Mouse (Mus musculus) mouse embryonic stem cell (cell line): Measurements from ENCODE around the gene Ak4.
"Not testable (repeated sequence)": the region's sequence is repeated elsewhere in the genome, so short reads cannot be mapped to it uniquely, and the experiment has no call there.

Experiments used
- in situ Hi-C, 2 experiments: fragments of 300-500 bp; cut with MboI; formaldehyde crosslinking; loops; 1 replicate in 1 of 2; 3 replicates in 1 of 2; pipeline ENCODE4 v1.14.3; 2019 to 2020; ENCODE audit warnings: low sequenced_read_pairs in 2 of 2, low pct_unique_long_range_greater_than_20kb in 1 of 2, mixed read lengths in 1 of 2; ENCODE audit not compliant: unreplicated experiment in 1 of 2

The Ak4 gene

DNA sequence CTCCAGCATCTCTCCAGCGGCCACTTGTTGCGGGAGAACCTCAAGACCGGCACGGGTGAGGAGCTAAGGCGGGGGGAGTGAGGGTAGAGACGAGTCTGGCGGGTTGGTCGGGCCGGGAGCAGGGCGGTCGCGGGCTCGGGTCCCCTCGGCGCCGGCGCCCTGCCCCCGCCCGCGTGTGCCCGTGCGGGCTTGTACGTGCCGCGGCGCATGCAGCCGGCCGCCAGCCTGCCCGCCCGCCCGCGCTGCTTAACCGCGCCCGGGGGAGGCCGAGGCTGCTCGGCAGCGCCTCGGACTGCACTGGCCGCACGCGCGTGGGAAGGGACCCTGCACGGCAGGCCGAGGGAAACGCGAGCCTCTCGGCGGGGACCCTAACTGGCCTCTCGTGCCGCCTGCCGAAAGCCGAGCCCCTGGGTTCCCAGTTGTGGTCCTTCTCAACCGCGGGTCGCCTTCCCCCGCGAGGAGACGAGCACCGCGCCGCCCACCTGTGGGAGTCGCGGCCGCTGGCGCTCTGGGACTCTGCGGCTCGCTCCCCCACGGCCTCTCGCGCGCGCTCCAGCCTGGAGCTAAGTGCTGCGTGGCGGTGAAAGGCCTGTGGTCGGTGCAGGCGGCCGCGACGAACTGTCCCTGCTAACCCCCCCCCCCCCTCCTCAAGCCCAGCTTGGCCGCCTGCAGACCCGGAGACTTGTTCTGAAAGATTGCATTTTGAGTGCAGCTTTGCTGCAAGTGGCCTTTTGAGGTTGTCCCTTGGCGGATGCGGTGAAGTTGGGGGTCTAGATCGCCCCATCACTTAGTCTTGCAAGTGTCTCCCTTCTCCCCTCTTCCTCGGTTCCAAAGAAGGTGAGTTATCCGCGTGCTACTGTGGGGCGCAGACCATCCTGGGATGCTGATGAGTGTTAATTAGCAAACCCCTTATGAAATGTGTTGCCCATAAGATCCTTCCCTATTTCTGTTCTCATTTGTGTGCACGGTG, 1.1 kb downstream of the Ak4 start:
- in situ Hi-C loops: no loop called here

DNA sequence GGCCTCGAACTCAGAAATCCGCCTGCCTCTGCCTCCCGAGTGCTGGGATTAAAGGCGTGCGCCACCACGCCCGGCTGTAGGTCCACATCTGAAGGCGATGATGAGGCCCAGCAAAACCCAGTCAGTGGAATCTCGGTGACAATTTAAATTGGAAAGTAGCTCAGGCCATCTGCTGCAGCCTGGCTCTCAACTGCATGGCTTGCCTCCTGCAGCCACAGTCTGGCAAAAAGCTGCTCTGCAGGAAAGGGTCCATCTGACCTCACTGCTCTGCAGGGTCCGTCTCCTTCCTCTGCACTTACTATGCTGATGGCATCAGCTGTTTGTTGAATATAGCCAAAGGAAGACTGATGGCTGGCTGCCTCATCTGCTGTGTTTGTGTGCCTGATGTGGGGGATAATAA, 3.9 kb downstream of the Ak4 start:
- in situ Hi-C loops: no loop called here

DNA sequence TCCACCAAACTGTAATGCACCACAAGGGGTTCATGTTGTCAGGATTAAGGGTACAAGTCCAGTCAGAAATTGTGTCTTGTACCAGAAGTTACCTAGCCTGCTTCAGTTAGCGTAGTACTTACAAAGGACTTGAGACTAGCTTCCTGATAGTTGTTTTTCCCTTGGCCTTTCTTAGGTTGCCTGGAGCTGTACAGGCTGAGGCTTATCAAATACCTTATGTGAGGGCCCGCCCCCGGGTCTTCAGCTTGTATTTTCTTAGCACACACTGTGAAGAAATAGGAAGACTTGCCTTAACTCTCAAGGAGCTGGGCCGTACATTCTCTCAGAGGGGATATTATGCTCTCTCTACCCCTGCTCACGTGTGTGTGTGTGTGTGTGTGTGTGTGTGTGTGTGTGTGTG, 4.5 kb downstream of the Ak4 start:
- in situ Hi-C loops: no loop called here

DNA sequence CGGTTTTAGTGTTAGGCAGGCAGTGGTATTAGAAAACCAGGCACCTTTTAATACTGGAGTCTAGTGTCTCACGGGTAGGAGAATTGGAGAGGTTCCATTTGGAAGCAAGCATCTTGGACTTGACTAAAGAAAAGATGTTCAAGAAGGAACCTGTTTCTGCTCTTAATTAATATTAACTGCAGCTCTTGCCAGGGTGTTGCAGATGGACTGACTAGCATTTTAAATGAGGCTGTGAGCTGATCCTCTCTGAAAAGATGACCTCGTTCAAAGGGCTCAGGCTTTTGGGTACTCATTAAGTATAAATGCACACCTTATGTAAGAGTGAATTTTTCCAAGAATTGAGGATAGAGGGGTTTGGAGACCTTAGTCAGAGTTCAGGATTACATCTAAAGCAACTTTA, 5.4 kb downstream of the Ak4 start:
- in situ Hi-C loops: no loop called here

DNA sequence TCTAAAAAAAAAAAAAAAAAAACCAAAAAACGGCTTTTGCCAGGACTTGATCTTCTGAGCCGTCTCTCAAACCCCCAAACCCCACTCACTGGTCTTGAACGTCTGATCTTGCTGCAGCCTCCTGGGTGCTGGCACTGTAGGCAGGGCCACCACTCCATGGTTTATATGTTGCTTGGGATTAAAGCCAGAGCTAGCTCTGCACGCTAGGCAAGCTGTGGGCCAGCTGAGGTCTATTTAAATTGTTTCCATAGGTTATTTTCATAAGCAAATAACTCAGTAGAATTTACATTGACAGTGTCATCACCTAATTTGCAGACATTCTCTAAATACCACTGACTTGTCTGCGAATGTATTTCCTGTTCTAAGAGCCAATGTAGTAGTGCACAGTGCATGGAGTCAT, 6.0 kb downstream of the Ak4 start:
- in situ Hi-C loops: no loop called here

DNA sequence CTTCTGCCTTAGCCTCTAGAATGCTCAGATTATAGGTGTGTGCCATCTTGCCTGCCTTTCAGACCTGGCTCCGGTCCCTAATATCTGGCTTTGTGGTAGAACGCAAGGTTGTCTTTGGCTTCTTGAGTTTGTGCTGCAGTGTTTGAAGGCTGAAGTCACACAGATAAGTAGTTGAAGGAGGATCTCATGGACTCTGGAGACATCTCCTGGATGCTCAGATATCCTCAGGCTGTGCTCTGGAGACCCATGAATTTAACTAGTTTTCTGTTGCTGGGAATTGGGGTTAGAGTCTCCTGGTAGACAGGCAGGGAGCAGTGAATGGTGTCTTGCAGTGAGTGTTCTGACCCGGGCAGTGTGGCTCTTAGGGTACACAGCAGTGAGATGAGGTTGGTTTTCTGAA, 6.6 kb downstream of the Ak4 start:
- in situ Hi-C loops: no loop called here

DNA sequence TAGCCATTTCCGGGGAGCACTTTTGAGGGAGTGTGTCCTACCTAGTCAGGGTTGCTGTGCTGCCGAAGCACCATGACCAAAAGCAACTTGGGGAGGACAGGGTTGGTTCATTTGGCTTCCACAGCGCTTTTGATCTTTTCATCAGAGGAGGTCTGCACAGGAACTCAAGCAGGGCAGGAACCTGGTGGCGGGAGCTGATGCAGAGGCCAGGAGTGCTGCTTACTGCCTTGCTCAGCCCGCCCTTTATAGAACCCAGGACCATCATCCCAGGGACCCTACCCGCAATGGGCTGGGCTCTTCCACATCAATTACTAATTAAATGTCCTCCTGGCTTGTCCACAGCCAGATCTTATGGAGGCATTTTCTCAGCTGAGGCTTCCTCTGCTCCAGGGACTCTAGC, 7.5 kb downstream of the Ak4 start:
- in situ Hi-C loops: no loop called here

DNA sequence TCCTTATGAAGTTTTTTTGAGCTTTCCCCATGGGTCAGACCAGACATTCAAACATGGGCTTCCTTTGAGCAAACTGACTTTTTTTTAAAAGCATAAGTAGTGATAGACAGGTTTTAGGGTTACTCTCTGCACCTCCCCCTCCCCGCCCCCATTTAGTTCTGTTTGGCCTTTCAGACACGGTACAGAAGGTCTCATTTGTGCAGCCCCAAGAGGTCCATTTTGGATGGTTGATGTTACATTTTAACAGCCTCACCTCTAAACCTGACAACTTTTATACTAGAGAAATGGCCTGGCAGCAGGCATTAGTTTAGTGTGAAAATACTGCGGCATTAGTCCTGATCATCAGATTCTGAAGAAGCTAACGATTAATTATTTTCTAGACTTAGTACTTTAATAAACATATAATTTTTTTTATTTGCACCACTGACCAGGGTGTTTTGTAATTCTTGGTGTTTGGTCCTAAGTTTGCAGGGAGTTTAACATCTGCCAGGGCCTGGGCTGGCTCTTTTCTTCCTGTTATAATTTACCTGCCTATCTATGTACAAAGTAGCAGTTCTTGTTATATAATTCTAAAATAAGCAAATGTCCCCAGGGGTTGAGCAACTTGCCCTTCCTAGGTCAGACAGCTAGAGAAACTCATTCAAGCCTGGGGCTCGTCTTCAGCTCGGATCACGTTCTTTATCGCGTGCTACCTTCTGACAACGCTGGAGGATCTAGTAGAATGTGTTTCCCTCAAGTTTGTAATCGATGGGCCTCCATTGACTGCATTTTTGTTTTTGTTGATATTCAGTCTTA, 9.0 kb downstream of the Ak4 start:
- in situ Hi-C loops: no loop called here

DNA sequence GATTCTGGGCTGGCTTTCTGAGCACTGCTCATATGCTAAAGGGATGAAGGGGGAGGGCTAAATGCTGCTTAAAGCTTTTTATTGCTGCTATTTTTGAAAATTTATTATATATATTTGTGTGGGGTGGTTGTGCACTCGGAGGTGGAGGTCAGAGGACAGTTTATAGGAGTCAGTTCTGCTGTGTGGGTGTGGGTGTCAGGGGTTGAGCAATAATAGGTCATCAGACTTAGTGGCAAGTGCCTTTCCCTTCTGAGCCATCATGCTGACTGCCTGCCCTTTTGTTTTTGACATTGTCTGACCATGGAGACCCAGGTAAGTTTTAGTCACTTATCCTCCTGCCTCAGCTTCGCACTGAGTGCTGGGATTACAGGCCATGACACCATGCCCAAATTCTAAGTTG, 10.0 kb downstream of the Ak4 start:
- in situ Hi-C loops: no loop called here

DNA sequence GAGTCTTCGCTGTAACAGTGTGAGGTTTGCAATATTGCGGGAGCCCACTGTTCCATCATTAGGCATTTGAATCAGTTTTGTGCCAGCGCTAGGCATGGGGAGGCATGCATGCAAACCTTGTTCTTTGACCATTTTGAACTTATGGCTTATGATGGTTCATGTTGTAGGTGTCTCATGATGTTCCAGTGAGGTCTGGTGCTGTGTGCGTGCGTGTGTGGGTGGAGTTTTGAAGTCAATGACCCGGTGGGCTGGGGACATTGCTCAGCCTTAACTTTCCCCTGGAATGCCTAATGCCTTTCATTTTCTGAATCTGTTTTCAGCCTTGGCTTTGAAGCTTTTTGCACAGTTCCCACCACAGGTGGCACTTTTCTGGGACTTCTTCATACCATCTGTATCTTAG, 10.9 kb downstream of the Ak4 start:
- in situ Hi-C loops: no loop called here

DNA sequence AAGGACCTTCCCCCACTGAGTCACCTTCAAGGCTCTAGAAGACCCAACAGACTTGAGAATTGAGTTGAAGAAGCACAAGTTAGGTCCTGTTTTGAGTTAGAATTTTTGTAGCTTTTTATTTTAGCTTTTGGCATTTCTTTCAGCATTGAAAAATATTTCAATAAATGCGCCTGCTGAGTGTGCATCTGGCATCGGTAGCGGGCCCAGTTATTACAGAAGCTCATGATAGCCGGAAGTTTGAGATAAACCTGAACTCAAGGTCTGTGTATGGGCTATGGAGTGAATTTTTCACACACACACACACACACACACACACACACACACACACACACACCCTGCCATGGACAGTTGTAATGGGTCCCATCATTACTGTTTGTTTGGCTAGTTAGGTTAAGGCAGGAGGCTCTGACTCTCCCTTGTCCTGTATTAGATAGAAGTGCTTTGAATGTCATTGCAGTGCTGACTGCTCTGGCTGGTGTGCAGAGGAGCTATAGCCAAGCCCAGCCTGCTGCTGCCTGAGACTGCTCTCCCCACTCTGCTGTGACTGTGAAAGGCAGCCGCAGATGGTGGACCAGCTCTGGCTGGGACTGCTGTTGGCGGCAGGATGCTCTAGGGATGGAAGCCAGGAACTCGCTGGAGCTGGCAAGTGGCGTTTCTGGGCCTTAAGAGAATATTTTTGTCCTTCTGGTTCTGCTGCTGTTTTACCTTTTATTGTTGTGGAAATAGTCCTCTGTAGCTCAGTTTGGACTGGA, 17.9 kb downstream of the Ak4 start:
- in situ Hi-C loops: no loop called here

DNA sequence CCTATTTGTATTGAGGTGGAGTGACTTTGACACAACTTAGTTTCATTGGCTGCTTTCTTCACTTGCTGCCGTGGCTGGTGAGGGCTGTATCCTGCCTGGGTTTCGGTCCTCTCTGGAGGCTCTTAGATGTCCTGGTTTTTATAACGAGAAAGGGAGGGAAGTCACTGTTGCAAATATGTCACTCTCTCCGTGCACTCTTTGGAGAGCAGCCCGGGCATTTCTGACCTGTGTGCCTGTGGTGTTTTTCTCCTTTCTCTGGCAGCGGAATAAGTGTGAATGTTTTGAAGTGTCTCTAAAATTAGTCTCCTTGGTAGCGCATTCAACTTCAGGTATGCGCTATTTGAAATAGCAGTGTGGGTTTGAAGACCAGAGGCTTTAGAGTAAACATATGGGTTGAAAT, 19.2 kb downstream of the Ak4 start:
- in situ Hi-C loops: no loop called here

DNA sequence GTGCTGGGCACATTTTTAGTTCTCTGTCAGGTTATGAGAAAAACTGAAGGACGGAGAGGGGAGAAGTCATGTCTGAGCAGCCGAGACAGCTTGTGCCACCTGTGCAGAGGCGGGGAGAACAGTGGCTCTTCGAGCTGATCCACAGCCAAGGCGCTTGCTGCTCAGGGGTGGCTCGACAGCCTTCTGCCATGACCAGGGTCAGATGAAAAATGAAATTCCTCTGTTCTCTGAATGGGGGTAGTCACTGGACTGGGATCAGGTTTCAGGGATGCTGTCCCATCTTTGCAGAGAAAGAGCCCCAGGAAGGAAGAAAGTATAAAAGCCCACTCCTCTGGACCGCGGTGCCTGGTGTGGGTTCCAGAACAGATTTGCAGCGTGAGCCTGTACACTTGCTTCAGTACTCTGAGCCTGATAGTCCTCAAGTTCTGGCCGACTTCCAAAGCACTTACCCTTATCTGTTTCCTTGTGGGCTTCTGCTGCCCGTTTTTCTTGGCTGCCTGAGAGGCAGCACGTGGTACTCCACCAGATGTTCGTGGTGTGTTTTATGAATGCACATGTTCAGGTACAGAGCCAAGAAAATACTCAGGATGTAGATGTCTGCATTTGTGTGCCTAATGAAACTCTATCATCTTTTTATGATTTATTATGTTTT, 20.8 kb downstream of the Ak4 start:
- in situ Hi-C loops: no loop called here

DNA sequence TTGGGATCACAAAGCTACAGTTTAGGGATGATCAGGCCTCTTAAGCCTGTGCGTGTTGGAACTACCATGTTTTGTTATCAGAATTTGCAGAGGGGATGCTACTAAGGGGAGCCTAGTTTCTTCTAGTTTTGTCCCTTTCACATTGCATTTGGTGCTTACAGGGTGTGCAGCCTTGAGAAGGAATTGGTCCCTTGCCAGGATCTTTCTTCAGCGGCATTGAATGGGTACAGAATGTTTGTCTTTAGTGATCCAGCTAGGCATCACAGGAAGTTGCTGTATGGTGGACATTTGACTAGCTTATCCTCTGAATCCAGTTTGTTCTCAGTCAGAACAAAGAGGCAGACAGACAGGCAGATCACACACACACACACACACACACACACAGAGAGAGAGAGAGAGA, 23.7 kb downstream of the Ak4 start:
- in situ Hi-C loops: no loop called here

DNA sequence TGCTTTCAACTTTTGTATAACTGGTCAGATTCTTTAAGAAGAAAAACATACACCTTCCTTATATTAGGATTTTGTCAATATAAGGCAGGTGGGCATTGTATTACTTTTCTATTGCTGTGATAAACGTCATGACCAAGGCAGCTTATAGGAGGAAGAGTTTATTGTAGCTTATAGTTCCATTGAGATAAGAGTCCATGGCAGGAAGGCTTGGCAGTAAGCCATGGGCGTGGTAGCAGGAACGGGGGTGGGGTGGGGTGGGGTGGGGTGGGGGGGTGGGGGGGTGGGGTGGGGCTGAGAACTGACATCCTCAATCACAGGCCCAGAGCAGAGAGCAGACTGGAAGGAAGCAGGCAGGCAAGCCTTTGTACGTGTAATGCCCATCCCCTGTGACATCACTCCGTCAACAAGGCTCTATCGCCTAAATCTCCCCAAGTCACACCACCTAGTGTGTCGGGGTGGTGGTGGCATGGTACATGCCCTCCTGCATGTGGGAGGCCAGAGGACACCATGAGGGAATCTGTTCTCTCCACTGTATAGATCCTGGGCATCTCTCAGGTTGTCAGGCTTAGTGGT, 24.4 kb downstream of the Ak4 start:
- in situ Hi-C loops: no loop called here

DNA sequence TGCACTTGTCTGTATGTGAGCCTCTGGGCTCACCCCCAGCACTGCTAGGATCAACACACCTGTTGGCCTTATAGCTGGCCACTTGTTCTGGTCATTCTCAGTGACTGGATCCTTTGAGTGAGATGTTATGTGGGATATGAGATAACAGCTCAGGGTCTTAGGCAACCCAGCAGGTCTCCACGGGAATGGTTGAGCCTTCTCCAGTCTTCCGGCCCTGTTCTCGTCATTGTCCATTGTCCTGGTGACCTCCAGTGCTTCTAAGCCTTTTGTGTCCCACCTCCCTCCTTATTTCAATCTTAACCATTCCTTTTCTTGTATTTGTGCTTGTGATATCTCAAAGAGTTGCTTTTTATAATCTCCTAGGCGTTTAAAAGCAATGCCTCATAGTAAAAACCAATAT, 26.6 kb downstream of the Ak4 start:
- in situ Hi-C loops: no loop called here

DNA sequence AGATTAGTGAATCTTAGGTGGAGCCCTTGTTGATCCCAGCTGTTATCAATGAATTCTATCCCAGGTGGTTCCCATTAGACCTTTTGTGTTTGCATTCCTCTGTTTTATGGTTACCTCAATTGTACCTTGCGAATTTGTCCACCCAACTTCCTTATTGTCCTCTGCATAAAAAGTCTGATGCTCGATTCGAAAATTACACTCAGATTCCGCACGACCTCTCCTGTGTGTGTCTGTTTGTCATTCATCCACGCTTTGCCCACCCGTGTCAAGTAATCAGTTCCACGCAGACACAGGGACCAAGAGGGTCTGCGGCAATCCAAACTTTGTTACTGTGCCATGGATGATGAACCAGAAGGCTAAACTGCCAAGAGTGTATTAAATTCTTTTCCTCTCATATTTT, 27.5 kb downstream of the Ak4 start:
- in situ Hi-C loops: not testable (repeated sequence)

DNA sequence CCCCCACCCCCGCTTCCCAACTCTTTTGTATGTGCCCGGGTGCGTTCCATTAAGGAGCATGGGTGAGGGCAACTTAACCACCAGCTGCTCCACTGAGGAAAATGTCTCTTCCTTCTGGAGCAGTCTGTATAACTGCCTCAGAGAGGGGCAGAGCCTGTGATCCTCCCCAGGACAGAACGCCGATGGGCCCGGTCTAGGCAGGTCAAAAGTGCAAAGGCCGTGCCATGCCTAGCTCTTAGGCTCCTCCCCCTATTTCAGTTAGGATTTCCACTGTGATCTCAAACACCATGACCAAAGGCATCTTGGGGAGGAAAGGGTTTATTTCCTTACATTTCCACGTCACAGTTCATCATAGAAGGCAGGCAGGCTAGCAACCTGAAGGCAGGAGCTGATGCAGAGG, 29.6 kb downstream of the Ak4 start:
- in situ Hi-C loops: no loop called here
